Mouse (Mus musculus) MEL (cell line): ENCODE results near the gene Dusp1.

ENCODE experiments used
- CTCF ChIP-seq, 3 experiments: IDR thresholded peaks in 2 of 3; conservative IDR thresholded peaks in 1 of 3; 2 replicates each; pipeline ENCODE4 v1.5.1; 2011 to 2012; ENCODE audit warnings: low read length in 3 of 3, low read depth in 2 of 3, mild to moderate bottlenecking in 2 of 3, improper control_type of control experiment in 1 of 3, inconsistent platforms in 1 of 3, mixed read lengths in 1 of 3, moderate library complexity in 1 of 3; ENCODE audit not compliant: control insufficient read depth in 1 of 3, insufficient read depth in 1 of 3, poor library complexity in 1 of 3, severe bottlenecking in 1 of 3
- HCFC1 ChIP-seq: IDR thresholded peaks from 2 replicates; pipeline ENCODE4 v1.6.1; 2012; ENCODE audit warnings: low read depth, mild to moderate bottlenecking, inconsistent platforms, low read length, improper control_type of control experiment, moderate library complexity
- MAZ ChIP-seq: IDR thresholded peaks from 2 replicates; pipeline ENCODE4 v1.6.1; 2012; ENCODE audit warnings: low read depth, mild to moderate bottlenecking, inconsistent platforms, low read length, improper control_type of control experiment
- POLR2A ChIP-seq, 2 experiments: IDR thresholded peaks; 2 replicates each; pipeline ENCODE4 v1.6.1; 2011 to 2012; ENCODE audit warnings: low read length in 2 of 2, mild to moderate bottlenecking in 2 of 2, control low read depth in 1 of 2, improper control_type of control experiment in 1 of 2, low read depth in 1 of 2, moderate library complexity in 1 of 2; ENCODE audit not compliant: control insufficient read depth in 1 of 2, insufficient read depth in 1 of 2, poor library complexity in 1 of 2
- ZNF384 ChIP-seq: IDR thresholded peaks from 2 replicates; pipeline ENCODE4 v1.6.1; 2012; ENCODE audit warnings: low read depth, mild to moderate bottlenecking, inconsistent platforms, low read length, improper control_type of control experiment

GRCm38 (mm10) chr17:26594171-26594570 is 32.2 kb upstream of the Dusp1 start:
- TF ChIP-seq POLR2A (IDR thresholded peaks at IDR 0.05; ENCODE audit: control insufficient read depth in 1 of 2, insufficient read depth in 1 of 2, low read depth in 1 of 2, low read length in 2 of 2, poor library complexity in 1 of 2) (no peak), HCFC1 (no peak), ZNF384 (no peak), CTCF (IDR thresholded peaks at IDR 0.05 in 2 of 3, conservative IDR thresholded peaks at IDR 0.05 in 1 of 3; ENCODE audit: control insufficient read depth in 1 of 3, insufficient read depth in 1 of 3, low read depth in 2 of 3, low read length in 3 of 3, poor library complexity in 1 of 3, severe bottlenecking in 1 of 3) (no peak), MAZ (no peak)
